Mouse (Mus musculus): ENCODE data around the gene Ankar. TPM values are rescaled to one million over a fixed set of nuclear protein-coding genes. Genes with fewer than 3 reads are reported as not detected.

Gene Ankar
- polyA plus RNA-seq, 1 experiment, result not detected

GRCm38 (mm10) chr1:72715065-72715464 lies 14.7 kb upstream of the Ankar start:
- no peak overlapping the region for H3K4me3 ChIP-seq (ENCODE audit: insufficient read depth, low read length)
- H3K27ac ChIP-seq (ENCODE audit: insufficient read depth, low read length), result no peak overlapping the region
- H3K4me1 ChIP-seq (ENCODE audit: control insufficient read depth, insufficient read depth, low read length), result peaks cover 3% of the 10 kb centered on the region
- TF ChIP-seq POLR2A (IDR thresholded peaks at IDR 0.05; ENCODE audit: extremely low read depth, insufficient read depth, low read length) (no peak), CTCF (IDR thresholded peaks at IDR 0.05; ENCODE audit: extremely low read depth, insufficient read depth, low read length) (no peak)

- Histone ChIP-seq H3K4me3 (ENCODE audit: insufficient read depth, low read length) (no peak overlapping the region), H3K27ac (ENCODE audit: insufficient read depth, low read length) (no peak overlapping the region), H3K4me1 (ENCODE audit: control insufficient read depth, insufficient read depth, low read length) (peaks cover 3% of the 10 kb centered on the region)
- TF ChIP-seq CTCF (IDR thresholded peaks at IDR 0.05; ENCODE audit: extremely low read depth, insufficient read depth, low read length) (no peak), POLR2A (IDR thresholded peaks at IDR 0.05; ENCODE audit: extremely low read depth, insufficient read depth, low read length) (no peak)
Measured at GRCm38 (mm10) chr1:72714547-72714946, 14.2 kb upstream of the Ankar start.

- Histone ChIP-seq H3K4me1 (ENCODE audit: control insufficient read depth, insufficient read depth, low read length) (peaks cover 3% of the 10 kb centered on the region), H3K4me3 (ENCODE audit: insufficient read depth, low read length) (peak overlapping the region; percentile 93), H3K27ac (ENCODE audit: insufficient read depth, low read length) (no peak overlapping the region; the same call in 1 of the 2 replicates)
- no peak for TF ChIP-seq CTCF (IDR thresholded peaks at IDR 0.05; ENCODE audit: extremely low read depth, insufficient read depth, low read length)
- no peak for TF ChIP-seq POLR2A (IDR thresholded peaks at IDR 0.05; ENCODE audit: extremely low read depth, insufficient read depth, low read length)
Measured at GRCm38 (mm10) chr1:72711684-72712083, 11.3 kb upstream of the Ankar start.

GRCm38 (mm10) chr1:72710753-72711653 lies 10.6 kb upstream of the Ankar start, which contains the start of gene Rpl37a:
Gene Rpl37a (plus strand): TSS chr1:72711290.
- Histone ChIP-seq H3K4me1 (ENCODE audit: control insufficient read depth, insufficient read depth, low read length) (peaks cover 3% of the 10 kb centered on the region), H3K4me3 (ENCODE audit: insufficient read depth, low read length) (peak within 1 kb of the TSS; percentile 93), H3K27ac (ENCODE audit: insufficient read depth, low read length) (no peak within 1 kb of the TSS; the same call in 1 of the 2 replicates)
- TF ChIP-seq POLR2A (IDR thresholded peaks at IDR 0.05; ENCODE audit: extremely low read depth, insufficient read depth, low read length), result peak; percentile 96
- TF ChIP-seq CTCF (IDR thresholded peaks at IDR 0.05; ENCODE audit: extremely low read depth, insufficient read depth, low read length), result no peak

- TF ChIP-seq CTCF (IDR thresholded peaks at IDR 0.05; ENCODE audit: extremely low read depth, insufficient read depth, low read length), result no peak
- no peak for TF ChIP-seq POLR2A (IDR thresholded peaks at IDR 0.05; ENCODE audit: extremely low read depth, insufficient read depth, low read length)
- H3K4me3 ChIP-seq (ENCODE audit: insufficient read depth, low read length), result no peak overlapping the region
- no peaks in the 10 kb centered on the region for H3K4me1 ChIP-seq (ENCODE audit: control insufficient read depth, insufficient read depth, low read length)
- H3K27ac ChIP-seq (ENCODE audit: insufficient read depth, low read length), result no peak overlapping the region
Measured at GRCm38 (mm10) chr1:72707525-72707924, 7.1 kb upstream of the Ankar start.

GRCm38 (mm10) chr1:72698651-72699050 lies 1.7 kb downstream of the Ankar start:
- Histone ChIP-seq H3K4me1 (ENCODE audit: control insufficient read depth, insufficient read depth, low read length) (no peaks in the 10 kb centered on the region), H3K4me3 (ENCODE audit: insufficient read depth, low read length) (no peak overlapping the region), H3K27ac (ENCODE audit: insufficient read depth, low read length) (no peak overlapping the region)
- TF ChIP-seq POLR2A (IDR thresholded peaks at IDR 0.05; ENCODE audit: extremely low read depth, insufficient read depth, low read length) (no peak), CTCF (IDR thresholded peaks at IDR 0.05; ENCODE audit: extremely low read depth, insufficient read depth, low read length) (no peak)

- Histone ChIP-seq H3K4me1 (ENCODE audit: control insufficient read depth, insufficient read depth, low read length) (no peaks in the 10 kb centered on the region), H3K27ac (ENCODE audit: insufficient read depth, low read length) (no peak overlapping the region), H3K4me3 (ENCODE audit: insufficient read depth, low read length) (no peak overlapping the region)
- no peak for TF ChIP-seq POLR2A (IDR thresholded peaks at IDR 0.05; ENCODE audit: extremely low read depth, insufficient read depth, low read length)
Measured at GRCm38 (mm10) chr1:72696256-72696655, 4.1 kb downstream of the Ankar start.

- no peak for TF ChIP-seq CTCF (IDR thresholded peaks at IDR 0.05; ENCODE audit: extremely low read depth, insufficient read depth, low read length)
- no peak for TF ChIP-seq POLR2A (IDR thresholded peaks at IDR 0.05; ENCODE audit: extremely low read depth, insufficient read depth, low read length)
- H3K4me1 ChIP-seq (ENCODE audit: control insufficient read depth, insufficient read depth, low read length), result no peaks in the 10 kb centered on the region
- no peak overlapping the region for H3K27ac ChIP-seq (ENCODE audit: insufficient read depth, low read length)
- H3K4me3 ChIP-seq (ENCODE audit: insufficient read depth, low read length), result no peak overlapping the region
Measured at GRCm38 (mm10) chr1:72673070-72673469, 27.3 kb downstream of the Ankar start.

- H3K4me3 ChIP-seq (ENCODE audit: insufficient read depth, low read length), result peak overlapping the region; percentile 29; the same call in 1 of the 2 replicates
- TF ChIP-seq CTCF (IDR thresholded peaks at IDR 0.05; ENCODE audit: extremely low read depth, insufficient read depth, low read length) (no peak), POLR2A (IDR thresholded peaks at IDR 0.05; ENCODE audit: extremely low read depth, insufficient read depth, low read length) (peak; percentile 66; the same call in 1 of the 2 replicates)
- no peak overlapping the region for H3K27ac ChIP-seq (ENCODE audit: insufficient read depth, low read length)
- no peaks in the 10 kb centered on the region for H3K4me1 ChIP-seq (ENCODE audit: control insufficient read depth, insufficient read depth, low read length)
Measured at GRCm38 (mm10) chr1:72640658-72641410, 59.5 kb downstream of the Ankar start.

Measured in cortical plate, adult 2 months (tissue).